Mouse (Mus musculus): Measurements from ENCODE around the gene Gm21783.
"Not testable (repeated sequence)": the region's sequence is repeated elsewhere in the genome, so short reads cannot be mapped to it uniquely, and the experiment has no call there.

Gm21783 gene

GRCm38 (mm10) chrY:44981163-44981562 is at the start of gene Gm21783:
Gene Gm21783 (minus strand): TSS chrY:44981263.
- DNase-seq = not testable (repeated sequence)

Measured in lung, adult 18-20 months (tissue).